Mouse (Mus musculus) frontal cortex, adult (tissue): Measurements from ENCODE around the gene Nt5c1a.
"Not testable (repeated sequence)": the region's sequence is repeated elsewhere in the genome, so short reads cannot be mapped to it uniquely, and the experiment has no call there.

ENCODE experiments used
- ATAC-seq: cut with Nextera tagmentation; 2 replicates; pipeline ENCODE4 v1.9.2; 2017; ENCODE audit warnings: mild to moderate bottlenecking, moderate library complexity, mixed read lengths; ENCODE audit not compliant: low TSS enrichment

The Nt5c1a gene

DNA sequence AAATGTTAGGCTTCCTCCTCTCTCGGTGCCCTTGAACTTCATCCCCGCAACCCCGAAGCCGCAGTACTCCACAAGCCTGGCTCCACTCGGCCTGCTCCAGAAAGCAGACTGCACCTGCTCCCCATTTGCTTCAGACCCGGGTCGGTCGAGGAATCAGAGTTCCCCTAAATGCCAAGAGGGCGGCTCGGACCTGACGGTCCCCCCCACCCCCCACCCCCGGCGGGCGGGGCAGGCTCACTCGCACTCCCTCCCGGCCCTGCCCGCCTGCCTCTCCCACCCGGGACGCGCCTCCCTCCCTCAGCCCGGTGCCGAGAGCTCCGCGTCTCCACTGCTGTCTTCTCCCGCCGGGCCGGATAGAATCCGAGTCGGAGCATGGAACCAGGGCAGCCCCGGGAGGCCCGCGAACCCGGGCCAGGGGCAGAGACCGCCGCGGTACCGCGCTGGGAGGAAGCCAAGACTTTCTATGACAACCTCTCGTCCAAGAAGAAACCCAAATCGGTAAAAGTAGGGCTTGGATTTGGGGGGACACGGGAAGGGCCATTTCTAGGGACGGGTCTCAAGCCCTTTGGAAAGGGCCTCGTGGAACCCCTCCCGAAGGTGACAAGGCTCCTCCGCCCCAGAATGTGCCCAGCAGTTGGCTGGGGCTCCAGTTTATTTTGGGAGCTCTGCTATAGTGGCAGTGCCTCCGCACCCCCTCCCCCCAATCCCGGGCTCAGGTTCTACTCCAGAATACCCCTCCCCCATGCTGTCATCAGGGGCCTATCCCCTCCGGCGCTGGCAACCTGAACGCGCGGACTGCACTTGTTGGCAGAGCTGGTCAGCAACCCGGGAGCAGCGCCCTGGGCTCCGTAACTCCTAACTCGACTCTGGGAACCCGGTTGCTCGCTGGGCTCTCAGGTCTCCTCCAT lies at the start of gene Nt5c1a:
Nt5c1a (plus strand) TSS at position 319 of the 908 bp plus-strand sequence.
- ATAC-seq = peak; percentile 76

GRCm38 (mm10) chr4:123152003-123152402 lies 49.3 kb upstream of the Nt5c1a start:
- no peak for ATAC-seq

DNA sequence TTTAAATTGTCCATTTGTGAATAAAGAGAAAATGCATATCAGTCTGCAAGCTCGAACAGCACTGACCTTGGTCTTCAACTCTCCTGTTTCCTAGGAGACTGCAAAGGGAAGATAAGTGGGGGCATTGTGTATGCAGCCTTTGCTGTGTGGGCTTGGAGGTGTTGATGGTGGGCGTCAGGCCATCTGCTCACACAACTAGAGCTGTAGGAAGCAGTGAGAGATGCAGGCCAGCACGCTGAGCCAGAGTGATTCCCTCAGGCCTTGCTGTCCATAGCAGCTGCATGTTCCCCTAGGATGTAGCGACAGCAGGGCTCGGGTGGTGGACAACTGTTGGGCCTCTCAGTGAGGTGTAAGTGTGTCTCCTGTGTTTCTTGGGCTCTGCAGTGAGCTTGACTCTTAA lies 48.3 kb upstream of the Nt5c1a start:
- peak; percentile 95 for ATAC-seq

DNA sequence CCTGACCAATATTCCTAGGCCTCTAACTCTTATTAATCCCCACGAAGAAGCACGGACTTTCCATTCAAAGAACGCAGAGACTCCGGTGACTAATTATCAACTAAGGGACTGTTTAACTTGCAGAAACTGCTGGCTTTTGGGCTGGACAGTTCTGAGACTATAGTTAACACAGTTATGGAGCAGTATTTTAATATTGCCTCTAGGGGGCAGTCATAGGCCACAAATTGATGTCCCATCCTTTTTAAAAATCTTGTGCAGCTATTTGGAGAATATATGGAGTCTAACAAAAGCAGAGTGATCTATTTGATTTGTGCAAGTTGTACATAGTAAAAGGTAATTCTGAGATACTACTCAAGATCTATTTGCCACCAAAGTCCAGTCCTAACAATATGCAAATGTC lies 46.3 kb upstream of the Nt5c1a start:
- ATAC-seq = peak; percentile 76; the same call in 1 of the 2 replicates

DNA sequence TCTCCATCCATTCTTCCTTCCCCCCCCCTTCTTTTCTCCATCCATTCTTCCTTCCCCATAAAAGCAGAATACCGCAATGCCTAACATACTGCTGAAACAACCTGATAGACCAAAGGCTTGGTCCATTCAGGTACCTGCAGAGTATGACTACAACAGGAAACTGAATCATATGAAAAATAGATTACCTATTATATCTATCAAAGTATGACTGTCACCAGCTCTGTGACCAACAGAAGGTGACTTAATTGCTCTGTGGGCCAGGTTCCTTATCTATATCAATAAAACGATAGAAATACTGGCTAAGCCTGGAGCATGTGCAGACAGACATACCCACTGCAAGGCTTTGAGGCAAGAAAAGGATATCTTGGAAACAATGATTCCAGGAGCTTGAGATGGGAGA lies 45.9 kb upstream of the Nt5c1a start:
- ATAC-seq = no peak

GRCm38 (mm10) chr4:123155840-123156239 lies 45.5 kb upstream of the Nt5c1a start:
- no peak for ATAC-seq

GRCm38 (mm10) chr4:123160571-123160970 lies 40.7 kb upstream of the Nt5c1a start:
- ATAC-seq = no peak

- ATAC-seq = not testable (repeated sequence)
These were observed 40.1 kb upstream of the Nt5c1a start for GRCm38 (mm10) chr4:123161251-123161650.

- ATAC-seq = peak; percentile 34; the same call in 1 of the 2 replicates
These were observed 38.9 kb upstream of the Nt5c1a start for GRCm38 (mm10) chr4:123162305-123162917.

DNA sequence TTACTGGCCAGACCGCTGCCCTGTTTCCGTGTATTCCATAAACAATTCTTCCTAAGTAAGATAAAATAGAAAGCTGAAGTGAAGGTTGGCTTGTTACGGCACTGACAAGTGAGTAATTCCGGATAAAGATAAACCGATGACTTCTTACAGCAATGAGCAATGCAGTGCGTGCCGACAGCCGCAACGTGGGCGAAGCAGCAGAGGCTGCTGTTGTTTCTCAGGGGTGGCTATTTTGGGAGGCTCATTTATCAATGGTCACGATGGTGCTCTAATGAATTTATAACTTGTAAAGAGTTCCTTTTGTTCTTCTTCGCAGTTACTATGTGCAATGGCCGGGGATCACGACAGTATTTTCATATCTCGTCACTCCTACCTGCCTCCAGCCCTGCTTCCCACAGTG lies 37.1 kb upstream of the Nt5c1a start:
- ATAC-seq = peak; percentile 76; the same call in 1 of the 2 replicates

DNA sequence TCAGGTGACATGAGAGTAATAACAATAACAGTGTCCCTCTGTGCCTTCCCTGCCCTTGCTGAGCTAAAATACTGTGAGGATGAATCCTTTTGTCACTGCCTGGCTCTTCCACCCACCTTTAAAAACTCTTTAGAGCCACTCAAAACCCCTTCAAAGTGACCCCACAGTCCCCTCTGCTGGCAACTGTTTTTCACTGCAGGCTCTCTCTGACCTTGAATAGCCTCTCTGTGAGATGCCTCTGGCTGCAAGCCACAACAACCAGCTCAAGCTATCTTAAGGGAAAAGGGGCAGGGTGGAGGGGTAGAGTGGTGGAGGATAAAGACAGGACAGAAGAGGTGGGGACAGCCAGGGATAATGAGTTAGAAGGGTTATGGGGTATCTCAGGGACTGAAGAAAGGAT lies 29.5 kb upstream of the Nt5c1a start:
- no peak for ATAC-seq

- peak; percentile 56 for ATAC-seq
These were observed 18.7 kb upstream of the Nt5c1a start, which contains the start of gene Hpcal4 for GRCm38 (mm10) chr4:123182328-123183238. Hpcal4 (plus strand) TSS chr4:123183227.

GRCm38 (mm10) chr4:123183239-123184056 lies 17.9 kb upstream of the Nt5c1a start:
- peak; percentile 75 for ATAC-seq

- ATAC-seq = peak; percentile 42; the same call in 1 of the 2 replicates
These were observed 16.5 kb upstream of the Nt5c1a start for GRCm38 (mm10) chr4:123184816-123185215.

- peak; percentile 83 for ATAC-seq
These were observed 9.0 kb upstream of the Nt5c1a start for GRCm38 (mm10) chr4:123192336-123192735.

- peak; percentile 48 for ATAC-seq
These were observed 7.5 kb upstream of the Nt5c1a start for GRCm38 (mm10) chr4:123193791-123194190.

DNA sequence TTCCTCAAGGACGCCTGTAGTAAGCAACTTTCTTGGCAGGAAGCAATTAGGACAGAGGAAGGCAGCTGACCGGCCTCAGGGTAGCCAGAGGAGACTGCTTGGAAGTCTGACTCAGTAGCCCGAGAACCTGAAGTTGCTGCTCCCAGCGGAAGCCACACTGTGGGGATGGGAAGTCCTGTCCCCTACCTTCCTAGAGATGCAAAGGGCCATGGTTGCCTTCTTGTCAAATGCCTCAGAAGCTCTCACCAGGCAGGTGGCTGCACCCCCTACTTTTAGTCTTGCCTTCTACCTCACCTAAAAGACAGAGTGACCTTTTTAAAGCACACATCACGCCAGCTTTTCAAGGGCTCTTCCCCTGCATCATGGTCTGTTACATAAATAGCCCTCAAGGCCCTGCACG lies 4.6 kb upstream of the Nt5c1a start:
- ATAC-seq = no peak

GRCm38 (mm10) chr4:123200771-123201185 lies 526 bp upstream of the Nt5c1a start:
- ATAC-seq = peak; percentile 75

GRCm38 (mm10) chr4:123202094-123202420 lies 753 bp downstream of the Nt5c1a start:
- ATAC-seq = no peak

DNA sequence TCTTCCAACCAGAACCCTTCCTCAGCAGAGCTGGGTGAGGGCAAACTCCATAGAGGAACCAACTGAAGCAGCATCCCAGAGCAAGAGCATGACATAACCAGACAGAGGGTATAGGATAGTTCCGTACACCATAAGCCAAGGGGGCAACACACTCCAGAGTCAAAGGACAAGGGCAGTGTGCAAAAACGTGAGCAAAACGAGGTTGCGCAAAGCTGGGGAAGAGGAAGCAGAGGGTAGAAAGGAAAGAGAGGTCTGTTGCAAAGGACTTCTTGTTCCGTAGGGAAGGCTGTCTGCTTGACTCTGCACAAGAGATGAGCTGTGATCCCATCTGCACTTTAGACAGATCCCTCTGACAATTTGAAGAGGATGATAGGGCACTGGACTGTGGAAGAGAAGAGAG lies 6.0 kb downstream of the Nt5c1a start:
- ATAC-seq = no peak

DNA sequence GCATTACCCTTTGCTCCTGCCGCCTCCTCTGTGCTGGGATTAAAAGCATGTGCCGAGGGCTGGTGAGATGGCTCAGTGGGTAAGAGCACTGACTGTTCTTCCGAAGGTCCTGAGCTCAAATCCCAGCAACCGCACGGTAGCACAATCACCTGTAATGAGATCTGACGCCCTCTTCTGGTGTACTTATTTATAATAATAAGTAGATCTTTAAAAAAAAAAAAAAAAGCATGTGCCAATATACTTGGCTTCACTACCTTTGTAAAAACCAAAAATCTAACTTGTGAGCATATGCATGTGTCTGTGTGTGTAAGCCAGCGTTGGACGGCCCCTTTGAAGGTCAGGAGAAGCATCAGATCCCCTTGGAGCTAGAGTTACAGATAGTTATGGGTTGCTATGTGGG lies 9.7 kb downstream of the Nt5c1a start:
- no peak for ATAC-seq
